Mouse (Mus musculus) E14TG2a.4 (cell line): ENCODE measurements around the gene Pip4p1.

Experiments used
- CTCF ChIP-seq: conservative IDR thresholded peaks from 2 replicates; pipeline ENCODE4 v1.5.1; 2014; ENCODE audit warnings: low read length
- NANOG ChIP-seq: IDR thresholded peaks from 2 replicates; pipeline ENCODE4 v1.6.1; 2014; ENCODE audit warnings: borderline replicate concordance, low read length, mixed read lengths

- no peak for TF ChIP-seq CTCF
- TF ChIP-seq NANOG: no peak
These were observed 38.4 kb upstream of the Pip4p1 start for GRCm38 (mm10) chr14:50969041-50969440.
